Mouse (Mus musculus) heart, embryonic 12.5 days (tissue): ENCODE measurements around the gene Vmn1r139. TPM values are rescaled to one million over a fixed set of nuclear protein-coding genes. Genes with fewer than 3 reads are reported as not detected.
"Not testable (repeated sequence)": the region's sequence is repeated elsewhere in the genome, so short reads cannot be mapped to it uniquely, and the experiment has no call there.

Source experiments
- ATAC-seq: fragments of 200-750 bp; cut with Nextera tagmentation; 2 replicates; pipeline ENCODE4 v1.8.0; 2017; ENCODE audit warnings: moderate TSS enrichment, moderate library complexity; ENCODE audit not compliant: insufficient number of reproducible peaks, low FRiP score
- H3K27ac ChIP-seq: fragments of 300-500 bp; sonication (generic); 2 replicates; pipeline ENCODE4 v1.5.1; 2016; ENCODE audit warnings: mild to moderate bottlenecking, moderate library complexity; ENCODE audit not compliant: poor library complexity, severe bottlenecking
- H3K27me3 ChIP-seq: fragments of 300-500 bp; sonication (generic); replicated peaks from 2 replicates; pipeline ENCODE4 v1.6.1; 2016; ENCODE audit warnings: mild to moderate bottlenecking, moderate library complexity
- H3K36me3 ChIP-seq: fragments of 300-500 bp; sonication (generic); 2 replicates; pipeline ENCODE4 v1.6.1; 2016; ENCODE audit warnings: mild to moderate bottlenecking, moderate library complexity
- H3K4me1 ChIP-seq: fragments of 300-500 bp; sonication (generic); replicated peaks from 2 replicates; pipeline ENCODE4 v1.6.1; 2016; ENCODE audit warnings: mild to moderate bottlenecking
- H3K4me2 ChIP-seq: fragments of 300-500 bp; sonication (generic); 2 replicates; pipeline ENCODE4 v1.6.1; 2016; ENCODE audit warnings: mild to moderate bottlenecking, moderate library complexity
- H3K4me3 ChIP-seq: fragments of 300-500 bp; sonication (generic); 2 replicates; pipeline ENCODE4 v1.5.1; 2016; ENCODE audit warnings: mild to moderate bottlenecking
- H3K9ac ChIP-seq: fragments of 300-500 bp; sonication (generic); 2 replicates; pipeline ENCODE4 v1.6.1; 2016; ENCODE audit warnings: mild to moderate bottlenecking, moderate library complexity
- H3K9me3 ChIP-seq: fragments of 300-500 bp; sonication (generic); replicated peaks from 2 replicates; pipeline ENCODE4 v1.6.1; 2016; ENCODE audit warnings: mild to moderate bottlenecking, moderate library complexity
- WGBS: fragments of 180-500 bp; shearing (Covaris S2); methylation state at CpG from one replicate; pipeline ENCODE4 v1.1.7; 2016; 5-methylcytosine and 5-hydroxymethylcytosine counted together
- polyA plus RNA-seq: library from polyadenylated mRNA; unstranded; fragments of >200 nt; fragmentation: Nextera tagmentation; extraction: Ambion mirVana; gene quantifications from 2 replicates; pipeline ENCODE4 v1.2.1, GENCODE M21; 2016

The Vmn1r139 gene
- not detected in 2 replicates for polyA plus RNA-seq

DNA sequence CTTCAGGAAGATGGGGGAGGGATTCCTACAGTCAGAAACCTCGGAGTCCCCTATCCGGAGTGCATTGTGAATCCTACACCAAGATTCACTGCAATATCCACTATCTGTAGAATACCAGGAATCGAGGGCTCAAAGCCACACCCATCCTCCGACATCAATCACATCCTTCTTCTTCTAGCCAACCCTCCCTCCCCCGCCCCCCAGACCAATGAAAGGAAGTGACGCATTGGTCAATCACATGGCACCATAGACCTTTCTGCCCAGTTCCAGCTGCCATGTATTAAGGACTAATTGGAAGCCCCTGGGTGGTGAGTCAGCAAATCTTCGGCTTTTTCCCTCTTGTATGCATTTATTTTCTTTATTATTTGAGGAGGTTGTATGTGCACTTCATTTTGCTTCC, at the start of gene Vmn1r139:
Gene Vmn1r139 (plus strand): TSS at position 301 of the 400 bp plus-strand sequence.
- WGBS = no CpG with 5 or more reads among the region's 7 CpGs
- H3K27me3 ChIP-seq, H3K27ac ChIP-seq, H3K9me3 ChIP-seq, ATAC-seq, H3K4me3 ChIP-seq, H3K4me1 ChIP-seq, H3K9ac ChIP-seq, H3K36me3 ChIP-seq, H3K4me2 ChIP-seq: not testable (repeated sequence)

DNA sequence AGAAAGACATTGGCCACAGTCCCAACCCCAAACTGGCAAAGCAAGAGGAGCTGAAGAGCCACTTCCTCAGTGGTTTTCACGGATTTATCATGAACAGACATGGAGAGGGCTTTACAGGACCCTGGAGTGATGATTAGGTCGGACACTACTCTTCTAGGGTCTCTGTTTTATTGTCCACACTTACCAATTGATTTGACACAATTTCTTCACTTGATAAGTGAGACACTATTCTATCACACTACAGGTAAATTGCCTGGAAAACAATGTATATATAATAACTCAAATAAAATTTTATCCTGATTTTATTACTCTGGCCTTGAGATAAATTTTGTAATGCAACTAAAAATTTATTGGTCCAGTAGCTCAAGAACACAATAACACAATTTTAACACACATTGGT, 40.1 kb upstream of the Vmn1r139 start, which contains the start of gene Vmn1r138:
Gene Vmn1r138 (minus strand): TSS at position 101 of the 400 bp plus-strand sequence.
- H3K36me3 ChIP-seq, H3K9me3 ChIP-seq, H3K27ac ChIP-seq, H3K4me1 ChIP-seq, H3K4me3 ChIP-seq, H3K9ac ChIP-seq, H3K4me2 ChIP-seq, ATAC-seq, H3K27me3 ChIP-seq: not testable (repeated sequence)
- WGBS = no CpG with 5 or more reads among the region's 2 CpGs

GRCm38 (mm10) chr7:22056205-22056604, 12.7 kb upstream of the Vmn1r139 start, which contains the start of gene Gm6176:
Gene Gm6176 (minus strand): TSS chr7:22056305.
- no CpG with 5 or more reads among the region's 1 CpGs for WGBS
- not testable (repeated sequence) for H3K9ac ChIP-seq, H3K27me3 ChIP-seq, H3K36me3 ChIP-seq, H3K9me3 ChIP-seq, H3K27ac ChIP-seq, H3K4me2 ChIP-seq, H3K4me1 ChIP-seq, ATAC-seq, H3K4me3 ChIP-seq

GRCm38 (mm10) chr7:22118145-22118544, 49.3 kb downstream of the Vmn1r139 start, which contains the start of gene Gm16451:
Gene Gm16451 (minus strand): TSS chr7:22118245.
- not testable (repeated sequence) for H3K4me2 ChIP-seq, H3K9ac ChIP-seq, H3K27ac ChIP-seq, H3K4me1 ChIP-seq, H3K9me3 ChIP-seq, H3K4me3 ChIP-seq, ATAC-seq, H3K27me3 ChIP-seq, H3K36me3 ChIP-seq
- no CpG with 5 or more reads among the region's 2 CpGs for whole genome bisulfite sequencing

GRCm38 (mm10) chr7:22134641-22135040, 65.8 kb downstream of the Vmn1r139 start, which contains the start of gene Gm10666:
Gene Gm10666 (minus strand): TSS chr7:22134741.
- not testable (repeated sequence) for H3K9ac ChIP-seq, H3K27me3 ChIP-seq, ATAC-seq, H3K4me3 ChIP-seq, H3K9me3 ChIP-seq, H3K36me3 ChIP-seq, H3K4me1 ChIP-seq, H3K27ac ChIP-seq, H3K4me2 ChIP-seq
- no CpG with 5 or more reads among the region's 5 CpGs for WGBS

Other genes with a start within 250 kb of the Vmn1r139 start
- not detected in 2 replicates for gene Vmn1r135, start 236.7 kb upstream of the Vmn1r139 start, polyA plus RNA-seq
- gene Gm5725, start 224.8 kb upstream of the Vmn1r139 start, polyA plus RNA-seq = not detected in 2 replicates
- gene Gm5891, start 147.8 kb upstream of the Vmn1r139 start, polyA plus RNA-seq = not detected in 2 replicates
- not detected in 2 replicates for gene Vmn1r137, start 74.5 kb upstream of the Vmn1r139 start, polyA plus RNA-seq
- not detected in 2 replicates for gene Vmn1r138, start 40.2 kb upstream of the Vmn1r139 start, polyA plus RNA-seq
- gene Gm6176, start 12.8 kb upstream of the Vmn1r139 start, polyA plus RNA-seq = not detected in 2 replicates
- not detected in 2 replicates for gene Gm16451, start 49.2 kb downstream of the Vmn1r139 start, polyA plus RNA-seq
- not detected in 2 replicates for gene Gm10666, start 65.7 kb downstream of the Vmn1r139 start, polyA plus RNA-seq
- gene Vmn1r142, start 95.0 kb downstream of the Vmn1r139 start, polyA plus RNA-seq = not detected in 2 replicates
- gene Vmn1r143, start 120.3 kb downstream of the Vmn1r139 start, polyA plus RNA-seq = not detected in 2 replicates
- not detected in 2 replicates for gene Gm8653, start 132.2 kb downstream of the Vmn1r139 start, polyA plus RNA-seq
- not detected in 2 replicates for gene Gm8453, start 160.4 kb downstream of the Vmn1r139 start, polyA plus RNA-seq